Mouse (Mus musculus) stomach, embryonic 15.5 days (tissue): Measurements from ENCODE around the gene Naa15. TPM values are rescaled to one million over a fixed set of nuclear protein-coding genes. Genes with fewer than 3 reads are reported as not detected.

Experiments
- ATAC-seq: fragments of 200-750 bp; cut with Nextera tagmentation; 2 replicates; pipeline ENCODE4 v1.8.0; 2017; ENCODE audit warnings: low read depth, moderate number of reproducible peaks, moderate TSS enrichment; ENCODE audit not compliant: insufficient read depth, low FRiP score
- H3K27ac ChIP-seq: fragments of 300-500 bp; sonication (generic); 2 replicates; pipeline ENCODE4 v1.5.1; 2015; ENCODE audit warnings: mild to moderate bottlenecking, inconsistent platforms
- H3K27me3 ChIP-seq: fragments of 300-500 bp; sonication (generic); replicated peaks from 2 replicates; pipeline ENCODE4 v1.6.1; 2015; ENCODE audit warnings: inconsistent platforms
- H3K36me3 ChIP-seq: fragments of 300-500 bp; sonication (generic); 2 replicates; pipeline ENCODE4 v1.6.1; 2015; ENCODE audit warnings: inconsistent platforms
- H3K4me1 ChIP-seq: fragments of 300-500 bp; sonication (generic); 2 replicates; pipeline ENCODE4 v1.6.1; 2015; ENCODE audit warnings: inconsistent platforms
- H3K4me2 ChIP-seq: fragments of 300-500 bp; sonication (generic); 2 replicates; pipeline ENCODE4 v1.6.1; 2015; ENCODE audit warnings: mild to moderate bottlenecking, inconsistent platforms
- H3K4me3 ChIP-seq: fragments of 300-500 bp; sonication (generic); replicated peaks from 2 replicates; pipeline ENCODE4 v1.5.1; 2015; ENCODE audit warnings: inconsistent platforms
- H3K9ac ChIP-seq: fragments of 300-500 bp; sonication (generic); 2 replicates; pipeline ENCODE4 v1.6.1; 2015; ENCODE audit warnings: inconsistent platforms
- H3K9me3 ChIP-seq: fragments of 300-500 bp; sonication (generic); 2 replicates; pipeline ENCODE4 v1.6.1; 2016; ENCODE audit warnings: inconsistent platforms
- WGBS: fragments of 180-500 bp; shearing (Covaris S2); methylation state at CpG from one replicate; pipeline ENCODE4 v1.1.7; 2015; 5-methylcytosine and 5-hydroxymethylcytosine counted together
- polyA plus RNA-seq: library from polyadenylated mRNA; unstranded; fragments of >200 nt; fragmentation: Nextera tagmentation; extraction: Ambion mirVana; gene quantifications from 2 replicates; pipeline ENCODE4 v1.2.1, GENCODE M21; 2015

Gene Naa15
- polyA plus RNA-seq, 1 experiment from 2014 or later, result 43.8 TPM

GRCm38 (mm10) chr3:51475706-51476105, 60.8 kb downstream of the Naa15 start:
- Histone ChIP-seq H3K4me3 (no peak overlapping the region), H3K27me3 (no peaks in the 10 kb centered on the region), H3K9me3 (no peaks in the 10 kb centered on the region), H3K9ac (no peak overlapping the region), H3K4me2 (no peak overlapping the region), H3K36me3 (peaks cover 13% of the 10 kb centered on the region; the same call in 1 of the 2 replicates), H3K27ac (no peak overlapping the region), H3K4me1 (no peaks in the 10 kb centered on the region)
- 78% methylated on average over 4 of the region's 4 CpGs for WGBS
- no peak for ATAC-seq

DNA sequence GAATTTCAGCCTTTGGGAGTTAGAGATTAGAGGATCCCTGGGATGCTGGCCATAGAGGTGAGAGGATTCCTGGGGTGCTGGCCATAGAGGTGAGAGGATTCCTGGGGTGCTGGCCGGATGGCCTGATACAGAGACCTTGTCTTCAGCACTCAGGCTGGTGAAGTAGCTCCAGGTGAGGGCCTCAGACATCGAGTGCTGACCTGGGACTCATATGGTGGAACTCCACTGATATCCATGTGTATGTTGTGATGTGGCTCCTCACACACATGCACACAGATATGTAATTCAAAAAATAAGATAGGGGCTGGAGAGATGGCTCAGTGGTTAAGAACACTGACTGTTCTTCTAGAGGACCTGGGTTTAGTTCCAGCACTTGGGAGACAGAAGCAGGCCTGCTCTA, 64.9 kb downstream of the Naa15 start:
- Histone ChIP-seq H3K4me3 (no peak overlapping the region), H3K4me1 (0 out of 2 replicates have a peak, but pooled peaks cover 7% of the 10 kb centered on the region), H3K27me3 (no peaks in the 10 kb centered on the region), H3K4me2 (no peak overlapping the region), H3K36me3 (no peaks in the 10 kb centered on the region), H3K9me3 (no peaks in the 10 kb centered on the region), H3K9ac (no peak overlapping the region), H3K27ac (no peak overlapping the region)
- ATAC-seq, result no peak
- 41% methylated on average over 2 of the region's 2 CpGs for WGBS

DNA sequence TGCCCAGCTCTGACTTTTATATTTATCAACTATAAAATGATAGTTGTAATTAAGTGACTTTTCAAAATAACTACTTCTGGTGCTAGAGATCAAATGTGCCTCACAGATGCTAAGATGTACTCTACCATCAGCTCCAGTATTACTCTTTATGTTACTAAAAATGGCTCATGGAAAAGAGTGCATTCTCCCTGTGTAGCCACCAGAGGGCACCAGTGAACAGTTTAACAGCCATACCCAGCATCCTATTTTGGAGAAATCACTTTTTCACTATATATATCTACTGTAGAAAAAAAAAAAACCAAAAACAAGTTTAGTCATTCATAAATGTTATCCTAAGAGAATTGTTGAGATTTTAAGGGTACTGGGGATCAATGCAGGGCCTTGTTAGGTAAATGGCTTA, 66.1 kb downstream of the Naa15 start:
- no peak for ATAC-seq
- Histone ChIP-seq H3K4me3 (no peak overlapping the region), H3K27me3 (no peaks in the 10 kb centered on the region), H3K4me2 (no peak overlapping the region), H3K36me3 (no peaks in the 10 kb centered on the region), H3K9me3 (no peaks in the 10 kb centered on the region), H3K4me1 (peaks cover 18% of the 10 kb centered on the region), H3K9ac (no peak overlapping the region), H3K27ac (no peak overlapping the region)

GRCm38 (mm10) chr3:51481881-51482280, 66.9 kb downstream of the Naa15 start:
- no peak overlapping the region for H3K4me2 ChIP-seq
- no peaks in the 10 kb centered on the region for H3K36me3 ChIP-seq
- H3K9me3 ChIP-seq, result no peaks in the 10 kb centered on the region
- no peak overlapping the region for H3K4me3 ChIP-seq
- no peak for ATAC-seq
- H3K27ac ChIP-seq, result no peak overlapping the region
- 56% methylated on average over 3 of the region's 3 CpGs for WGBS
- H3K9ac ChIP-seq, result no peak overlapping the region
- peaks cover 18% of the 10 kb centered on the region for H3K4me1 ChIP-seq
- H3K27me3 ChIP-seq, result no peaks in the 10 kb centered on the region

GRCm38 (mm10) chr3:51482781-51483180, 67.8 kb downstream of the Naa15 start:
- no peaks in the 10 kb centered on the region for H3K9me3 ChIP-seq
- H3K27ac ChIP-seq, result peak overlapping the region; percentile 96; the same call in 1 of the 2 replicates
- no peak for ATAC-seq
- no peaks in the 10 kb centered on the region for H3K27me3 ChIP-seq
- 0 out of 2 replicates have a peak overlapping the region, but pooled peaks have one; percentile 79 for H3K4me3 ChIP-seq
- WGBS, result 67% methylated on average over 3 of the region's 3 CpGs
- H3K36me3 ChIP-seq, result no peaks in the 10 kb centered on the region
- peak overlapping the region; percentile 73 for H3K4me2 ChIP-seq
- H3K4me1 ChIP-seq, result peaks cover 18% of the 10 kb centered on the region
- H3K9ac ChIP-seq, result no peak overlapping the region

DNA sequence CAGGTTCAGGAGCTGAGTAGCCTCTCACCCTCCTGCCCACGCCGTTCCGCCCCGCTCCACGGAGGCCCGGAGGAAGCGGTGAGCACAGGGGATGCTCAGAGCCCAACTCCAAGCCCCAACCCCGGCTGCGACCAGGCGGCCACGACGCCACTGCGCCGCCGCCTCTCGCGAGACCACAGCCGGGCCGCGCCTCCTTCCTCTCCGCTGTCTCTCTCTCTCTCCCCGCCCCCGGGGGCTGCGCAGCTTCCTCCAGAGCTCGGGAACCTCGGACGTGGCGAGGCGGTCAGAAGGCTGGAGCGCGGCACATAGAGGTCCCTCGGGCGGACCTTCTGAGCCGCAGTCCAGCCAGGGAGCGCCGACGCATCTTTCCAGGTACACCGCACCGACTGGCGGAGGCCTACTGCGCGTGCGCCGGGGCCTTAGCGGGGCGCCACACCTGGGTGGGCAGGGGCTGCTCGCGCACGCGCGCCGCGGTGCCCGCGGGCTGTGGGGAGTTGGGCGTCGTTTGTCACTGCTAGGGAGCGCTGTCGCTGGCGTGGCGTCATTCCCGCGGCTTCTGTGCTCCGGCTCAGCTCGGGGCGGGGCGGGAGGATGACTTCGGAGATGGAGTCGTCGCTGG, 68.9 kb downstream of the Naa15 start, which contains the start of gene Rab33b:
Gene Rab33b (plus strand): TSS at position 180 of the 619 bp plus-strand sequence.
- Histone ChIP-seq H3K4me1 (peaks cover 18% of the 10 kb centered on the region), H3K27ac (peak within 1 kb of the TSS; percentile 96)
- WGBS, result under 1% methylated on average over 68 of the region's 70 CpGs

GRCm38 (mm10) chr3:51484370-51484769, 69.4 kb downstream of the Naa15 start:
- peak; percentile 23 for ATAC-seq
- H3K4me3 ChIP-seq, result peak overlapping the region; percentile 79
- no peaks in the 10 kb centered on the region for H3K36me3 ChIP-seq
- H3K27me3 ChIP-seq, result no peaks in the 10 kb centered on the region
- H3K27ac ChIP-seq, result peak overlapping the region; percentile 96
- peak overlapping the region; percentile 74 for H3K9ac ChIP-seq
- H3K9me3 ChIP-seq, result no peaks in the 10 kb centered on the region
- WGBS, result under 1% methylated on average over 33 of the region's 33 CpGs
- H3K4me1 ChIP-seq, result peaks cover 18% of the 10 kb centered on the region
- H3K4me2 ChIP-seq, result peak overlapping the region; percentile 73

More for the DNA sequence above, 68.9 kb downstream of the Naa15 start, which contains the start of gene Rab33b:
- H3K27me3 ChIP-seq, result no peaks in the 10 kb centered on the region
- peak; percentile 98 for ATAC-seq
- peak within 1 kb of the TSS; percentile 73 for H3K4me2 ChIP-seq
- peak within 1 kb of the TSS; percentile 79 for H3K4me3 ChIP-seq
- H3K9ac ChIP-seq, result peak within 1 kb of the TSS; percentile 74
- H3K36me3 ChIP-seq, result no peaks in the 10 kb centered on the region
- H3K9me3 ChIP-seq, result no peaks in the 10 kb centered on the region

- Histone ChIP-seq H3K4me2 (peak overlapping the region; percentile 73), H3K27me3 (no peaks in the 10 kb centered on the region), H3K9me3 (no peaks in the 10 kb centered on the region), H3K9ac (no peak overlapping the region), H3K4me3 (peak overlapping the region; percentile 79), H3K4me1 (peaks cover 18% of the 10 kb centered on the region), H3K36me3 (no peaks in the 10 kb centered on the region), H3K27ac (no peak overlapping the region)
- WGBS, result 59% methylated on average over 4 of the region's 4 CpGs
- ATAC-seq, result no peak
Observed at GRCm38 (mm10) chr3:51485347-51485746, 70.4 kb downstream of the Naa15 start.

GRCm38 (mm10) chr3:51486491-51487195, 71.7 kb downstream of the Naa15 start:
- Histone ChIP-seq H3K36me3 (no peaks in the 10 kb centered on the region), H3K4me3 (no peak overlapping the region), H3K4me2 (no peak overlapping the region), H3K27ac (no peak overlapping the region), H3K9ac (no peak overlapping the region), H3K9me3 (no peaks in the 10 kb centered on the region), H3K4me1 (peaks cover 18% of the 10 kb centered on the region), H3K27me3 (no peaks in the 10 kb centered on the region)
- WGBS, result 86% methylated on average over 4 of the region's 4 CpGs
- no peak for ATAC-seq

- no peak overlapping the region for H3K27ac ChIP-seq
- H3K4me1 ChIP-seq, result peaks cover 13% of the 10 kb centered on the region
- no peak overlapping the region for H3K9ac ChIP-seq
- H3K9me3 ChIP-seq, result no peaks in the 10 kb centered on the region
- WGBS, result 82% methylated on average over 7 of the region's 7 CpGs
- no peak overlapping the region for H3K4me3 ChIP-seq
- ATAC-seq, result no peak
- no peak overlapping the region for H3K4me2 ChIP-seq
- H3K27me3 ChIP-seq, result no peaks in the 10 kb centered on the region
- H3K36me3 ChIP-seq, result peaks cover 7% of the 10 kb centered on the region
Observed at GRCm38 (mm10) chr3:51490088-51490753, 75.3 kb downstream of the Naa15 start.

GRCm38 (mm10) chr3:51493272-51493838, 78.4 kb downstream of the Naa15 start:
- H3K27me3 ChIP-seq, result no peaks in the 10 kb centered on the region
- no peak for ATAC-seq
- WGBS, result 70% methylated on average over 13 of the region's 13 CpGs
- no peak overlapping the region for H3K9ac ChIP-seq
- peak overlapping the region; percentile 40; the same call in 1 of the 2 replicates for H3K27ac ChIP-seq
- H3K4me1 ChIP-seq, result peaks cover 6% of the 10 kb centered on the region; the same call in 1 of the 2 replicates
- H3K9me3 ChIP-seq, result no peaks in the 10 kb centered on the region
- no peak overlapping the region for H3K4me3 ChIP-seq
- peaks cover 7% of the 10 kb centered on the region for H3K36me3 ChIP-seq
- no peak overlapping the region for H3K4me2 ChIP-seq
